Mouse (Mus musculus) stomach, embryonic 14.5 days (tissue): ENCODE data around the gene Gm10644. TPM values are rescaled to one million over a fixed set of nuclear protein-coding genes. Genes with fewer than 3 reads are reported as not detected.
A peak's percentile ranks its signal among the peaks of the same experiment; 100 is the strongest.

Experiments
- ATAC-seq: fragments of 200-750 bp; cut with Nextera tagmentation; 2 replicates; pipeline ENCODE4 v1.8.0; 2017; ENCODE audit warnings: low read depth, moderate TSS enrichment; ENCODE audit not compliant: insufficient number of reproducible peaks, insufficient read depth, low FRiP score
- H3K27ac ChIP-seq: fragments of 300-500 bp; sonication (generic); 2 replicates; pipeline ENCODE4 v1.5.1; 2014; ENCODE audit warnings: mild to moderate bottlenecking, low read length, moderate library complexity, mixed read lengths
- H3K27me3 ChIP-seq: fragments of 300-500 bp; sonication (generic); 2 replicates; pipeline ENCODE4 v1.6.1; 2014; ENCODE audit warnings: low read length, control low read depth, mixed read lengths; ENCODE audit not compliant: control insufficient read depth, insufficient read depth
- H3K36me3 ChIP-seq: fragments of 300-500 bp; sonication (generic); 2 replicates; pipeline ENCODE4 v1.6.1; 2014; ENCODE audit warnings: mild to moderate bottlenecking, control low read depth, low read length, moderate library complexity, mixed read lengths; ENCODE audit not compliant: control insufficient read depth, insufficient read depth
- H3K4me1 ChIP-seq: fragments of 300-500 bp; sonication (generic); 2 replicates; pipeline ENCODE4 v1.6.1; 2014; ENCODE audit warnings: low read length, control low read depth, mixed read lengths; ENCODE audit not compliant: control insufficient read depth, insufficient read depth
- H3K4me2 ChIP-seq: fragments of 300-500 bp; sonication (generic); replicated peaks from 2 replicates; pipeline ENCODE4 v1.6.1; 2014; ENCODE audit warnings: low read depth, low read length, control low read depth
- H3K4me3 ChIP-seq: fragments of 300-500 bp; sonication (generic); 2 replicates; pipeline ENCODE4 v1.5.1; 2014; ENCODE audit warnings: low read depth, low read length, control low read depth
- H3K9ac ChIP-seq: fragments of 300-500 bp; sonication (generic); replicated peaks from 2 replicates; pipeline ENCODE4 v1.6.1; 2014; ENCODE audit warnings: low read depth, mild to moderate bottlenecking, control low read depth, low read length, moderate library complexity, mixed read lengths
- H3K9me3 ChIP-seq: fragments of 300-500 bp; sonication (generic); 2 replicates; pipeline ENCODE4 v1.6.1; 2016; ENCODE audit warnings: low read depth, low read length, control low read depth; ENCODE audit not compliant: control insufficient read depth
- WGBS: fragments of 180-500 bp; shearing (Covaris S2); extraction: QIAGEN DNeasy Blood & Tissue Kit; methylation state at CpG from one replicate; pipeline ENCODE4 v1.1.7; 2014; 5-methylcytosine and 5-hydroxymethylcytosine counted together
- polyA plus RNA-seq: library from polyadenylated mRNA; unstranded; fragments of >200 nt; fragmentation: Nextera tagmentation; extraction: Ambion mirVana; gene quantifications from 2 replicates; pipeline ENCODE4 v1.2.1, GENCODE M21; 2014

The Gm10644 gene
- polyA plus RNA-seq, 1 experiment from 2014 or later: 0.56 TPM

DNA sequence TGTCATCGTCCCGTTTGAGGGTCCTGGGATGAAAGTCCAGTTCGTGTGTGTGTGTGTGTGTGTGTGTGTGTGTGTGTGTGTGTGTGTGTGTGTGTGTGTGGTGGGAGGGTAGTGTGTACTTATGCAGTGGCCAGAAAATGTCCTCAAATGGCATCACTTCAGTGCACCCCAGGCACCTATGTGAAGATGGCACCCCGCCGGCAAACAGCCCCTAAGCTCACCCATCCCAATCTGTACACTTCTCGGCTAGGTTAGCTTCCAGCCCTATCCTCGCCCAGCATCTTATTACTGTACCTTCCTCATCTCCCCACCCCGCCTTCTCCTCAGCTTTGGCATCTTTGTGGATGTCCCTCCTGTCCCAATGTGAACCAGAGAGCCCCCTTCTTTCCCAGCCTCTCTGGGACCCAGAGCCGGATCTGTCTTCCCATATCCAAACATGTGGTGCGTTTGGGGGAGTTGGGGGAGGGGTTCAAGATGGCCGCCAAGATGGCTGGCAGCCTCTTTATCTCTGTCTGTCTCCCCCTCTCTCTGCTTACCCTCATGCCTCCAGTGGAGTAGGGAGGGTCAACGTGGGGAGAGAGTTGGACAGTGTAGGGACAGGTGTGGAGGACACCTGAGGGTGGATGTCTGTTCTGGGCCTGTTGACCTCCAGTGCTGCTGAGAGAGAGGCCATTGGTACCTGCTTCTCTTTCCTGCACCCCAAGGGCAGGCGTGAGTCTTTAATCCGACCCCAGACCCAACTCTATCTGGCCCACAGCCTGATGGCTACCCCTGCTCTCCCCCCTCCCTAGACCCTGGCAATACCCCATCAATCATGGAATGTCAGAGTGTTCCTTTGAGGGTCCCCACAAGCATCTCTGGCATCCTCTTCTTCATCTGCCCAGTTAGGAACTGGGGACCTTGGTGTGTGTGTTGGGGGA lies 53.2 kb downstream of the Gm10644 start:
- H3K27ac ChIP-seq: no peak overlapping the region
- WGBS: 6% methylated on average over 14 of the region's 14 CpGs
- no peak overlapping the region; the same call in 1 of the 2 replicates for H3K9ac ChIP-seq
- no peaks in the 10 kb centered on the region for H3K27me3 ChIP-seq
- H3K4me2 ChIP-seq: peak overlapping the region; percentile 84
- H3K9me3 ChIP-seq: no peaks in the 10 kb centered on the region
- H3K36me3 ChIP-seq: no peaks in the 10 kb centered on the region
- H3K4me1 ChIP-seq: peaks cover 43% of the 10 kb centered on the region
- H3K4me3 ChIP-seq: peak overlapping the region; percentile 93
- no peak for ATAC-seq

DNA sequence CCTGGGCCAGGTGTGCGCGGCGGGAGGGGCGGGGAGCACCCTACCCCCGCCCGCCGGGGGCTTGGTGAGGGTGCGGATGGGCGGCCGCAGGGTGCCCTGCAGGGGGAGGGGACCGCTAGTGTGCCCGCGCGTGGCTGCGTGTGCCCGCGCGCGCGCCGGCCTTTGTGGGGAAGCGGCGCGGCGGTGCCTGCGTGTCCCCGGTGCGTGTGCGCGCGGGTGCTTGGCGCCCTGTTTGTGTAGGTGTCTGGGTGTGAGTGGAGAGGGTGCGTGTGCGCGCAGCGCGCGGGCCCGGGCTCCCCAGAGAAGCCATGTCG lies 54.1 kb downstream of the Gm10644 start:
- H3K27me3 ChIP-seq: no peaks in the 10 kb centered on the region
- peaks cover 43% of the 10 kb centered on the region for H3K4me1 ChIP-seq
- H3K27ac ChIP-seq: peak overlapping the region; percentile 96
- peak overlapping the region; percentile 93 for H3K4me3 ChIP-seq
- H3K9me3 ChIP-seq: no peaks in the 10 kb centered on the region
- peak overlapping the region; percentile 80 for H3K9ac ChIP-seq
- 0% methylated on average over 37 of the region's 40 CpGs for WGBS
- peak overlapping the region; percentile 84 for H3K4me2 ChIP-seq
- no peak for ATAC-seq
- H3K36me3 ChIP-seq: no peaks in the 10 kb centered on the region

DNA sequence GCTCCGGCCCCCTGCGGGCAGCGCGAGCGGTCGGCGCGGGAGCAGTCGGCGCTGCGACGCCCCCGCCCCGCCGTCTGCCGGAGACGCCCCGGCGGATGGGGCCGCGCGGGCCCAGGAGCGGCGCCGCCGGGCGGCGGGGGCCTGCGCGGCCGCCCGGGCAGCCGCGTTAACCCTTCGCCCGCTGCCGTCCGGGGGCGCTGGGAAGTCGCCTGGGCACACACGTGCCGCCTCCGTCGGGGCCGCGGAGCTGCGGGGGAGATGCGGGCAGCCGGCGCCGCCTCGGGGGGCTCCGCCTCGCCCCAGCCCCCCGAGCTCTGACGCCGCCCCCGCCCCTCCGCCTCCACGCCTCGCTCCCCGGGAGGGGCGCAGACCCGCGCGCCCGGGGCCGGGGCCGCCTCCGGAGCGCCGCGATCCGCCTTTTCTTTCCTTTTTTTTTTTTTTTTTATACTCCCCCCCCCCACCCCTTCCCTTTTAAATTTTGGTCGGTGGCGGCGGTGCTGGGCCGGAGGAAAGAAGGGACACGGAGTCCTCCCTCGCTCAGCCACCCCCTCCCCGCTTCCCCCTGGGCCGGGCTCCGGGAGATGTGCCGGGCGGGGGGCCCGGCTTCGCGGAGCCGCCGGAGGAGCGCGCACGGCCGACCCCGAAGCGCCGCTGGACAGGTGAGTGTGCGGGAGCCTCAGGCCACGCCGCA lies 54.6 kb downstream of the Gm10644 start:
- under 1% methylated on average over 56 of the region's 100 CpGs for WGBS
- Histone ChIP-seq H3K9me3 (no peaks in the 10 kb centered on the region), H3K4me1 (peaks cover 43% of the 10 kb centered on the region), H3K4me3 (peak overlapping the region; percentile 93), H3K9ac (peak overlapping the region; percentile 80), H3K4me2 (peak overlapping the region; percentile 84), H3K27ac (peak overlapping the region; percentile 96), H3K36me3 (no peaks in the 10 kb centered on the region), H3K27me3 (no peaks in the 10 kb centered on the region)
- no peak for ATAC-seq

DNA sequence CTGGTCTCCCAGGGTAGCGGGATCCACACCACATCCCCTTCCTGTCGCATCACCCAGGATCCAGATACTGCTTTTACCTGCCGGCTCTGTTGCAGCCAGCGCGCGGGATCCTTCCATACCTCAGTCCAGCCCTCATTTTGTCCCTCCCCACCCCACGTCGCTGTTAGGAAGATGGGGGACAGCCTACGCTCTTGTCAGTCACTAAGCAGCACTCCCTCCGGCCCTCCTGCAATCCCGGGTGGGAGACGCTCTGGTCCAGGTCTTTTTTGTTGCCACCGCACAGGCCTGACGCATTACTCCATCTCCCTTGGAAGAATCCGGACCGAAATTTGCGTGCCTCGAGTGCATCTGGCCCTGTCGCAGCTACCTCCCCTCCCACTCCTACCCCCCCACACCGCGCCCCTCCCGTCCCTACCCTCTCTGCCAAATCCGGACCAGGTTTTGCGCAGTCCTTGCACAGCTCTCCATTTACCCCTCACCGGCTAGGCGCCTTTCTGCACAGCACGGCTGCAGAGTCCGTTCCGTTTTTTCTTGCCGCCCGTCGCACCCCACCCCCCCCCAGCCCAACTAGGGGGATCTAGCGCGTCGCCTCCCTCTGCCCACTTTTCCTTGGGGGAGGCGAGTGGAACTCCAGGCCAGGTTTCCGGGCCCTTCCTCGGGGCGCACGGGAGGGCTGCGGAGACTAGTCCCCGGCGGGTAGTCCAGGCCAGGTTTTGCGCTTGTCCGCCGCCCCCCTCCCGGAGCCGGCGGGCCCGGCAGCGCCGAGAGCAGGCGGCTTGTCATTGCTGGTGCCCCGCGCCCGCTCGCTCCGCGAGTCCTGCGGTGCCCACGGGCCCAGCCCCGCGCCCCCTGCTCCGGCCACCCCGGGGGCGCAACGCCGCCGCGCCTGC lies 55.4 kb downstream of the Gm10644 start, which contains the start of gene Adgrl1:
Gene Adgrl1, plus strand, starts transcription at position 743 of the 890 bp plus-strand sequence.
- Histone ChIP-seq H3K4me3 (peak within 1 kb of the TSS; percentile 93), H3K27me3 (no peaks in the 10 kb centered on the region), H3K27ac (peak within 1 kb of the TSS; percentile 96), H3K9me3 (no peaks in the 10 kb centered on the region), H3K36me3 (no peaks in the 10 kb centered on the region), H3K4me1 (peaks cover 39% of the 10 kb centered on the region), H3K9ac (peak within 1 kb of the TSS; percentile 80), H3K4me2 (peak within 1 kb of the TSS; percentile 84)
- 1% methylated on average over 70 of the region's 70 CpGs for WGBS
- peak; percentile 90 for ATAC-seq

- H3K9ac ChIP-seq: 0 out of 2 replicates have a peak overlapping the region, but pooled peaks have one; percentile 0
- peak overlapping the region; percentile 84 for H3K4me2 ChIP-seq
- no peaks in the 10 kb centered on the region for H3K9me3 ChIP-seq
- peaks cover 35% of the 10 kb centered on the region for H3K4me1 ChIP-seq
- H3K36me3 ChIP-seq: no peaks in the 10 kb centered on the region
- H3K27ac ChIP-seq: peak overlapping the region; percentile 96
- WGBS: under 1% methylated on average over 13 of the region's 13 CpGs
- H3K27me3 ChIP-seq: no peaks in the 10 kb centered on the region
- peak; percentile 38 for ATAC-seq
- peak overlapping the region; percentile 93 for H3K4me3 ChIP-seq
Observed at GRCm38 (mm10) chr8:83898985-83899362, 56.0 kb downstream of the Gm10644 start.

- Histone ChIP-seq H3K9me3 (no peaks in the 10 kb centered on the region), H3K4me2 (peak overlapping the region; percentile 84), H3K36me3 (no peaks in the 10 kb centered on the region), H3K4me1 (peaks cover 30% of the 10 kb centered on the region), H3K27me3 (no peaks in the 10 kb centered on the region), H3K27ac (peak overlapping the region; percentile 96; the same call in 1 of the 2 replicates), H3K9ac (0 out of 2 replicates have a peak overlapping the region, but pooled peaks have one; percentile 0), H3K4me3 (peak overlapping the region; percentile 93)
- WGBS: 3% methylated on average over 10 of the region's 10 CpGs
- no peak for ATAC-seq
Observed at GRCm38 (mm10) chr8:83898456-83898855, 56.5 kb downstream of the Gm10644 start.

DNA sequence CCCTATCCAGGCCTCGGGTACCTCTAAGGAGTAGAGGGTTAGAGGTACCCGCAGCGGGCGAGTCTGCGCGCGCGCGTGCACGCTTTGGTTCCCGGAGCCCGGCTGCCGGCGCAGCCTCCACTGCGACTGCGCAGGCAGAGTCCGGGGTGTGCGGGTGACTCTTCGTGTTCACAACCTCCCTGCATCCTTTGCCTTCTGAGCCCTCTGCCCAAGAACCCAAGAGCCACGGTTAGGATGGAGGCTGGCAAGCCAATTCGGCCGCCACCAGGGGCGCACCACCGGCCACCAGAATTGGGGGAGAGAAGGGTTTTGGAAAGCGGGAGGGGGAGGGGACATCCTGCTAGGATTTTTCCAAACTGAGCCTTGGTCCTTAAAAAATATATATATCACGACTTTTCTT lies 57.8 kb downstream of the Gm10644 start:
- 5% methylated on average over 26 of the region's 26 CpGs for WGBS
- Histone ChIP-seq H3K9me3 (no peaks in the 10 kb centered on the region), H3K9ac (no peak overlapping the region)

GRCm38 (mm10) chr8:83896461-83896860 lies 58.5 kb downstream of the Gm10644 start:
- Histone ChIP-seq H3K9ac (no peak overlapping the region), H3K36me3 (no peaks in the 10 kb centered on the region), H3K4me2 (no peak overlapping the region), H3K4me1 (peaks cover 12% of the 10 kb centered on the region; the same call in 1 of the 2 replicates), H3K9me3 (no peaks in the 10 kb centered on the region), H3K4me3 (no peak overlapping the region), H3K27ac (no peak overlapping the region), H3K27me3 (no peaks in the 10 kb centered on the region)
- 81% methylated on average over 7 of the region's 7 CpGs for WGBS
- no peak for ATAC-seq

More for the DNA sequence above, 57.8 kb downstream of the Gm10644 start:
- no peak for ATAC-seq
- H3K4me1 ChIP-seq: peaks cover 18% of the 10 kb centered on the region
- no peak overlapping the region for H3K27ac ChIP-seq
- H3K4me2 ChIP-seq: peak overlapping the region; percentile 49
- no peaks in the 10 kb centered on the region for H3K36me3 ChIP-seq
- H3K4me3 ChIP-seq: peak overlapping the region; percentile 19; the same call in 1 of the 2 replicates
- no peaks in the 10 kb centered on the region for H3K27me3 ChIP-seq
